Mouse (Mus musculus): Measurements from ENCODE around the gene Acbd7. TPM values are rescaled to one million over a fixed set of nuclear protein-coding genes. Genes with fewer than 3 reads are reported as not detected.

Acbd7 gene
- total RNA-seq, 2 experiments from 2014 or later, result 1.7 to 1.9 TPM

- no peak for DNase-seq (ENCODE audit: extremely low spot score in 1 of 2, low spot score in 2 of 2)
- intact Hi-C loops (cut with DNase I), result no loop called here
These were observed 20.3 kb downstream of the Acbd7 start for GRCm38 (mm10) chr2:3356311-3356710.

GRCm38 (mm10) chr2:3357887-3358286, 21.9 kb downstream of the Acbd7 start:
- intact Hi-C loops (cut with DNase I), result no loop called here

GRCm38 (mm10) chr2:3361067-3361466, 25.1 kb downstream of the Acbd7 start:
- intact Hi-C loops (cut with DNase I), result no loop called here
- no peak for DNase-seq (ENCODE audit: extremely low spot score in 1 of 2, low spot score in 2 of 2)

More at GRCm38 (mm10) chr2:3357887-3358286, 21.9 kb downstream of the Acbd7 start:
- no peak for DNase-seq (ENCODE audit: extremely low spot score in 1 of 2, low spot score in 2 of 2)

GRCm38 (mm10) chr2:3365127-3365526, 29.2 kb downstream of the Acbd7 start:
- DNase-seq (ENCODE audit: extremely low spot score in 1 of 2, low spot score in 2 of 2), result no peak
- intact Hi-C loops (cut with DNase I), result no loop called here

- no peak for DNase-seq (ENCODE audit: extremely low spot score in 1 of 2, low spot score in 2 of 2)
- intact Hi-C loops (cut with DNase I), result no loop called here
These were observed 51.3 kb downstream of the Acbd7 start for GRCm38 (mm10) chr2:3387105-3387860.

Other genes starting within 250 kb of the Acbd7 start
- gene Fam171a1, start 221.9 kb upstream of the Acbd7 start, total RNA-seq (2021), result 10 to 100 TPM; 58.5 to 60.2 TPM
- gene Nmt2, start 52.0 kb upstream of the Acbd7 start, total RNA-seq (2021), result 10 to 100 TPM; 77.6 to 85.1 TPM
- gene Rpp38, start 3.5 kb upstream of the Acbd7 start, total RNA-seq (2021), result 1 to 10 TPM; 7.3 to 8.0 TPM
- gene Olah, start 61.0 kb downstream of the Acbd7 start, total RNA-seq (2021), result not detected
- 1 to 10 TPM; 3.1 to 3.2 TPM for gene Meig1, start 86.5 kb downstream of the Acbd7 start, total RNA-seq (2021)
- 10 to 100 TPM in 1 of 2 experiments, 1 to 10 TPM in 1; 9.6 to 11.8 TPM for gene Dclre1c, start 88.0 kb downstream of the Acbd7 start, total RNA-seq (2021)
- 1 to 10 TPM; 3.9 to 4.2 TPM for gene Suv39h2, start 138.9 kb downstream of the Acbd7 start, total RNA-seq (2021)
- gene Gm45902, start 176.6 kb downstream of the Acbd7 start, total RNA-seq (2021), result 1 to 10 TPM; 5.3 to 6.8 TPM
- gene Hspa14, start 176.6 kb downstream of the Acbd7 start, total RNA-seq (2021), result 10 to 100 TPM; 44.3 to 51.0 TPM
- gene Cdnf, start 176.9 kb downstream of the Acbd7 start, total RNA-seq (2021), result 1 to 10 TPM in 1 of 2 experiments, under 1 TPM in 1; 0.97 to 1.1 TPM
- gene Fam107b, start 234.3 kb downstream of the Acbd7 start, total RNA-seq (2021), result 10 to 100 TPM; 11.0 to 13.3 TPM